Mouse (Mus musculus): Measurements from ENCODE around the gene Megf11. TPM values are rescaled to one million over a fixed set of nuclear protein-coding genes. Genes with fewer than 3 reads are reported as not detected.

The Megf11 gene
- polyA plus RNA-seq, 1 experiment from 2014 or later, result 12.5 TPM

DNA sequence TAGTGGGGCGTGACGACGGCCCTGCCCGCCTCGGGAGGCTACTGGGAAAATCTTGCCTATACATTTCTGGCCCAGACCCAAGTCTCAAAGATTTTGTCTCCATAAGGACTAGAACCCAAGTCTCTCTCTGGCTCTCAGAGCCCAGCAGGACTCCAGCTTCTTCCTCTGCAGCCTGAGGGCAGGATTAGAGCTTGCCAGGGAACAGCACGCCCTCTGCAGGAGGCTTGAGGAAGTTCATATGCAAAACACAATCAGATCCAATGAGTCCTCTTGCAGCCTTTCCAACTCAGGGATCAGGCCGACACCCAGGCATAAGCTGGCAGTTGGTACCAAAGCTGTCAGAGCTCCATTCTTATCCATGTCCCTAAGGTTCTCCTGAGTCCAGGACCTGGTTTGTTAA lies 122.6 kb downstream of the Megf11 start:
- no peak for ATAC-seq (ENCODE audit: low FRiP score, low read depth)
- WGBS, result 22% methylated on average over 7 of the region's 7 CpGs
- peaks cover 20% of the 10 kb centered on the region for H3K4me1 ChIP-seq
- H3K36me3 ChIP-seq, result no peaks in the 10 kb centered on the region
- no peak overlapping the region for H3K4me3 ChIP-seq
- H3K9ac ChIP-seq, result no peak overlapping the region
- no peaks in the 10 kb centered on the region for H3K27me3 ChIP-seq (replicated peaks)
- no peak overlapping the region for H3K4me2 ChIP-seq (replicated peaks)
- H3K27ac ChIP-seq, result no peak overlapping the region
- no peaks in the 10 kb centered on the region for H3K9me3 ChIP-seq

DNA sequence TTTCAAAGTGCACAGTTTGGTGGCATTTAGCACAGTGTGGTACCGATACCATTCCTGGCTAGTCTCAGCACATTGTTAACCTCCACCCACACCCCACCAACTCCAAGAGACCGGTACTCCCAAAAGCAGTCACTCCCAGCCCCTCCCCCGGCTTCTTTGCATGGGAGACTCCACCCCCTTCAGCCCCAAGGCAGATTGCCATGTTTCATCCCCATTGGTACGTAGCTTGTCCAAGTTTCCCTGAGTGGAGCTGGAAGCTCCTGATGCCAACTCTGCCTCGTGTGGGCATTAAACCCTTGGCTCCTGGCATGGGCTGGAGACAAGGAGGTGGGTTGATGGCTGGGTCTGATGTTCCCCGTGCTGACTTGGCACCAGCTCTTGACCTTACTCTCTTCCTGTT lies 129.4 kb downstream of the Megf11 start:
- ATAC-seq (ENCODE audit: low FRiP score, low read depth), result no peak
- Histone ChIP-seq H3K4me3 (no peak overlapping the region), H3K4me2 (replicated peaks) (no peak overlapping the region), H3K4me1 (no peaks in the 10 kb centered on the region), H3K9me3 (no peaks in the 10 kb centered on the region), H3K27ac (no peak overlapping the region), H3K36me3 (no peaks in the 10 kb centered on the region), H3K27me3 (replicated peaks) (no peaks in the 10 kb centered on the region), H3K9ac (no peak overlapping the region)
- 56% methylated on average over 6 of the region's 6 CpGs for WGBS

DNA sequence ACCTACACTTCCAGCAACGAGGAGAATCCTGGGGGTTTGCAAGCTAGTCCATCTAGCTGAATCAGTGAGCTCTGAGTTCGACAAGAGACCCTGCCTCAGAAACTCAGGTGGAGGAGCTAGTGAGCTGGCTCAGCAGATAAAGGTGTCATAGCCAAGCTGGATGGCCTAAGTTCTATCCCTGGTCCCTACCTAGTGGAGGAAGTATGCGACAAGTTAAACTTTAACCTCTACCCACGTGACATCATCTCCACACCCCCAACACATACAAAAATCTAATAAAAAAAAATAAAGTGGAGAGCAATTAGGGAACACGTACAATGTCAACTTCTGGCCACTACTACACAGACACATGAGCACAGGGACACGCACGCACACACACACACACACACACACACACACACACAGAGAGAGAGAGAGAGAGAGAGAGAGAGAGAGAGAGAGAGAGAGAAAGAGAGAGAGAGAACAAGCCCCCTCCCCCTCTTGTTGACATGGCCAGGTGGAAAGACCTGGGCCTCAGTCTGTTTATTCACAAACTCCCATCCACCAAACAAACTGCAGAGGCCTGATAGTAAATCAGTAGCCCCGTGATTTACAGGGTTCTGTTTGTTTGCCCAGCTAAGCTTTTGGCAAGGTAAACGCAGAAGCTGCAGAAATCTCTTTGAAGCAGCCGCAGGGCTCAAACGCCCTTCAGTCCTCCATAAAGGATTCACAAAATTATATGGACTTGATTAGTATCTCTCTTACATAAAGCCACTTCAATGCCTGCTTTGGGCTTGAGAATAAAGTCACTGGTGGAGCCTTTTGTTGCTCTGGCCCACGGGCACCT lies 134.7 kb downstream of the Megf11 start:
- H3K27me3 ChIP-seq (replicated peaks), result 0 out of 2 replicates have a peak, but pooled peaks cover 4% of the 10 kb centered on the region
- peaks cover 30% of the 10 kb centered on the region for H3K4me1 ChIP-seq
- H3K27ac ChIP-seq, result no peak overlapping the region
- no peak overlapping the region for H3K4me3 ChIP-seq
- H3K9me3 ChIP-seq, result no peaks in the 10 kb centered on the region
- WGBS, result 50% methylated on average over 12 of the region's 12 CpGs
- H3K36me3 ChIP-seq, result no peaks in the 10 kb centered on the region
- no peak for ATAC-seq (ENCODE audit: low FRiP score, low read depth)
- no peak overlapping the region for H3K4me2 ChIP-seq (replicated peaks)
- no peak overlapping the region for H3K9ac ChIP-seq

DNA sequence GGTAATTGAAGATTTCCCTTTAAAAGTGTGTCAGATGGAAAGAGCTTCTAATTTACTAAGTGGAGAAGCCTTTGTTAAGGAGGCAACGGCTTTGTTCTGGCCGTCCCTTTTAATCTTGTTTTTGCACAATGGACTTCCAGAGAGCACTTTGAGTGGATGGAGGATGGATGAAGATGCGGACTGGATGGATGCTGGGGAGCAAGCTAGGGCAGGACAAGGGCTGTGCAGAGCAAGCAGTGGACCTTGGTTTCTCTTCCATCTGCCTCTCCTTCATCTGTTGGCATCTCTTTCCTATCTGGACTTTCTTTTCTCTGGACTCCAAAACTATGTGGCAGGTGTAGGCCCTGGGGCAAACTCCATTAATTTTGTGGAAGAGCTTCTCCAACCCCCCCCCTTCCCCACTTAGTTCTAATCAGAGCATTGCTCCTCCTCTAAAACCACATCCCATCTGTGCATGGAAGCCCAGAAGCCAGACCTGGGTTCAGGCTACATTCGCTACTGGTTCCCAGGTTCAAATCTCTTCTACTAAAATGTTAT lies 135.4 kb downstream of the Megf11 start:
- H3K9me3 ChIP-seq, result no peaks in the 10 kb centered on the region
- H3K4me1 ChIP-seq, result peaks cover 30% of the 10 kb centered on the region
- H3K4me2 ChIP-seq (replicated peaks), result no peak overlapping the region
- WGBS, result 45% methylated on average over 4 of the region's 4 CpGs
- H3K4me3 ChIP-seq, result no peak overlapping the region
- no peak overlapping the region for H3K27ac ChIP-seq
- H3K27me3 ChIP-seq (replicated peaks), result 0 out of 2 replicates have a peak, but pooled peaks cover 4% of the 10 kb centered on the region
- no peak overlapping the region for H3K9ac ChIP-seq
- ATAC-seq (ENCODE audit: low FRiP score, low read depth), result no peak
- no peaks in the 10 kb centered on the region for H3K36me3 ChIP-seq

DNA sequence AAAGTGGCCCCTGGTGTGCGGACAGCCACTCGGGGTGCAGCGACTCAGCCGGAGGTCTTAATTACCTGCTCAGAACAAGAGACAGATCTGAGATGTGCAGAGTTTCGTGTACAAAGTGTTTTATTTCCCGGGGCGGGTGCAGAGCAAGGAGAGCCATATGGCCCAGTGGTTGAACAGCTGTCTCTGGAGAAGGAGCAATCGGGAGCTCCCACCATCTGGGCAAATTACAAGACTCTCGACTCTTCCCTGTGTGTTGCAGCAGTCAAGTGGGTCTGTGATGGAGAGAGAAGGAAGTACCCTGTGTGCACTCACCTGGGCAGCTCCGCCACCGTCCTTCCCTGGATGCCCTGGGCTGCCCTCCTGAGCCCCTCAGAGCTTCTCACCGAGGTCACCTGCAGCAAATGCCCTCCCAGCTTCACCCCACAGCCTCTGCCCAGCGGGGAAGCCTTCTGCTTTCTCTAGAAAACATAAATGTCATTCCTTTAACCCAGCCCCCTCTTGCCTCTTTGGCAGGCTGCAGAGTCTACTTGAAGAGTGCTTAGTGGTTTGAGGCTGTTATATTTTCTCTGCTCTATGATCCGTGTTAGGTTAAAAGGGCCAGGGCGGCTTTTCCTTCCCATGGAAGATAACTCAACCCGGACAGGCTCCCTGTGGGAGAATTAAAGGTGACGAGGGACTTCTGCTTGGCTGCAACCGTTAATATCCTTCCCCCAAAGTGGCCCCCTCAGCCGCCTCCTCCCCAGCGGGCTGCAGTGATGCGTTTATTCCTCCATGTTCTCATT lies 138.0 kb downstream of the Megf11 start:
- H3K4me3 ChIP-seq, result no peak overlapping the region
- H3K27me3 ChIP-seq (replicated peaks), result 0 out of 2 replicates have a peak, but pooled peaks cover 4% of the 10 kb centered on the region
- no peaks in the 10 kb centered on the region for H3K36me3 ChIP-seq
- no peak overlapping the region for H3K9ac ChIP-seq
- H3K27ac ChIP-seq, result 0 out of 2 replicates have a peak overlapping the region, but pooled peaks have one; percentile 18
- no peak overlapping the region; the same call in 1 of the 2 replicates for H3K4me2 ChIP-seq (replicated peaks)
- peaks cover 30% of the 10 kb centered on the region for H3K4me1 ChIP-seq
- no peaks in the 10 kb centered on the region for H3K9me3 ChIP-seq
- ATAC-seq (ENCODE audit: low FRiP score, low read depth), result no peak
- WGBS, result 44% methylated on average over 21 of the region's 21 CpGs

DNA sequence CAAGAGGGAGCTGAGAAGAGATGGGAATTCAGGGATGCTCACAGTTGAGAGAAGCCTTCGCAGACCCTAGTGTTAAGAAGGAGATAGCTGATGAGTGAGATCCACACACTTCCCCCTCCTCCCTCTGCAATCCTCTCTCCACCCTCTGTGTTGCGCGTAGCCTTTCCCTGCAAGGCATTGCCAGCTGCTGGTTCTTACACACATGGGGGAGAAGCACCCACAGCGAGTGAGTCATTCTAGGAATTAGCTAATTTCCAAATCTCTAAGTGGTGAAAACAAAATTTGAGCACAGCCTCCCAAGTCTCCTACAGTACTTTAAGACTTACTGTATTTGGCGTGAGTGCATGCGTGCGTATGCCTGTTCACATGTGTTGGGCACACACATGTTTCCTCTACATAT lies 142.6 kb downstream of the Megf11 start:
- no peaks in the 10 kb centered on the region for H3K9me3 ChIP-seq
- H3K4me3 ChIP-seq, result no peak overlapping the region
- no peaks in the 10 kb centered on the region; the same call in 1 of the 2 replicates for H3K27me3 ChIP-seq (replicated peaks)
- H3K4me2 ChIP-seq (replicated peaks), result no peak overlapping the region
- no peak for ATAC-seq (ENCODE audit: low FRiP score, low read depth)
- H3K4me1 ChIP-seq, result peaks cover 26% of the 10 kb centered on the region
- H3K9ac ChIP-seq, result no peak overlapping the region
- WGBS, result 91% methylated on average over 7 of the region's 7 CpGs
- no peaks in the 10 kb centered on the region for H3K36me3 ChIP-seq
- no peak overlapping the region for H3K27ac ChIP-seq

DNA sequence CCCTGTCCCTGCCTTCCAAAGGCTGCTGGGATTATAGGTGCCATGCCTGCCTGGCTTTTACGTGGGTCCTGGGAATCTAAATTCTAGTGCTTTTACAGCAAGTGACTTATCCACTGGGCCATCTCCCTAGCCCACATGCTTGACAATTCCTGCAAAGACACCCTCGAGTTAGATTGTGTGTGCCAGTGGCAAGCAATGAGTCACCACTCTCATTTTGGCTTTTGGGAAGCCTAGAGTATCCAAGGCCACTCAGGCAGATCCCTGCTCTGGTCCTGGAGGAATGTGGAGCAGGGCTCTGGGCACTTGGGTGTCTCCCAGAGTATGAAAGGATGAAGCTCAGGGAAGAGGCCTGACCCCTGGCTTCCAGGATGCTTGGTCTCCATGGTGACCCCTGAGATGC lies 143.2 kb downstream of the Megf11 start:
- Histone ChIP-seq H3K9ac (no peak overlapping the region), H3K27ac (no peak overlapping the region), H3K4me2 (replicated peaks) (no peak overlapping the region), H3K4me3 (no peak overlapping the region), H3K4me1 (peaks cover 24% of the 10 kb centered on the region), H3K27me3 (replicated peaks) (no peaks in the 10 kb centered on the region; the same call in 1 of the 2 replicates), H3K36me3 (no peaks in the 10 kb centered on the region), H3K9me3 (no peaks in the 10 kb centered on the region)
- whole genome bisulfite sequencing, result 81% methylated on average over 2 of the region's 2 CpGs
- ATAC-seq (ENCODE audit: low FRiP score, low read depth), result no peak

GRCm38 (mm10) chr9:64531935-64532334 lies 146.5 kb downstream of the Megf11 start:
- Histone ChIP-seq H3K27me3 (replicated peaks) (no peaks in the 10 kb centered on the region; the same call in 1 of the 2 replicates), H3K36me3 (no peaks in the 10 kb centered on the region), H3K9ac (no peak overlapping the region), H3K9me3 (no peaks in the 10 kb centered on the region), H3K4me1 (peaks cover 21% of the 10 kb centered on the region), H3K4me2 (replicated peaks) (no peak overlapping the region), H3K4me3 (no peak overlapping the region), H3K27ac (no peak overlapping the region)
- ATAC-seq (ENCODE audit: low FRiP score, low read depth), result no peak
- WGBS, result 78% methylated on average over 3 of the region's 3 CpGs

DNA sequence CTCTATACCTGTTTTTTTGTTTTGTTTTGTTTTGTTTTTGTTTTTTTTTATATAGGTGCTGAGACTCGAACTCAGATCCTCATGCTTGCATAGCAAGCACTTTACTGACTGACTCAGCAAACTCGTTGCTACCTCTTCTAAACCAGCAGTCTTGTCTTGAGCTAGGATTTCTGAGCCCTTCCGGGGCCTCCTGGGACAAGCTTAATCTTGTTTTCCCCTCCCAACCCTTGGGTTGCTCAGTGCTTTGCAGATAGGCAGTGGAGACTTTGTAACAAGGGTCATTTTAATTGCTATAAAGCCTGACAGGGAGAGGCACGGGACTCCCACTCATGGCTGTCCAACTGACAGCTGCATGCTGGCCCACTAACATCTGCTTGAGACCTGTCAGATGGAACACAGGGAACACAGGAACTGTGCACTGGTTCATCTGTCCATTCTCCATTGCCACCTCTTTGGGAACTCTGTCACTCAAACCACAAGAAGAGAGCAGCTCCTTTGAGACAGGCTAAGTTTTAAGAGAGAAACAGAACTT lies 147.4 kb downstream of the Megf11 start:
- Histone ChIP-seq H3K9me3 (no peaks in the 10 kb centered on the region), H3K9ac (no peak overlapping the region), H3K27ac (no peak overlapping the region), H3K4me2 (replicated peaks) (no peak overlapping the region), H3K36me3 (no peaks in the 10 kb centered on the region), H3K27me3 (replicated peaks) (no peaks in the 10 kb centered on the region; the same call in 1 of the 2 replicates), H3K4me3 (no peak overlapping the region), H3K4me1 (peaks cover 21% of the 10 kb centered on the region)
- 73% methylated on average over 4 of the region's 4 CpGs for WGBS
- ATAC-seq (ENCODE audit: low FRiP score, low read depth), result no peak

DNA sequence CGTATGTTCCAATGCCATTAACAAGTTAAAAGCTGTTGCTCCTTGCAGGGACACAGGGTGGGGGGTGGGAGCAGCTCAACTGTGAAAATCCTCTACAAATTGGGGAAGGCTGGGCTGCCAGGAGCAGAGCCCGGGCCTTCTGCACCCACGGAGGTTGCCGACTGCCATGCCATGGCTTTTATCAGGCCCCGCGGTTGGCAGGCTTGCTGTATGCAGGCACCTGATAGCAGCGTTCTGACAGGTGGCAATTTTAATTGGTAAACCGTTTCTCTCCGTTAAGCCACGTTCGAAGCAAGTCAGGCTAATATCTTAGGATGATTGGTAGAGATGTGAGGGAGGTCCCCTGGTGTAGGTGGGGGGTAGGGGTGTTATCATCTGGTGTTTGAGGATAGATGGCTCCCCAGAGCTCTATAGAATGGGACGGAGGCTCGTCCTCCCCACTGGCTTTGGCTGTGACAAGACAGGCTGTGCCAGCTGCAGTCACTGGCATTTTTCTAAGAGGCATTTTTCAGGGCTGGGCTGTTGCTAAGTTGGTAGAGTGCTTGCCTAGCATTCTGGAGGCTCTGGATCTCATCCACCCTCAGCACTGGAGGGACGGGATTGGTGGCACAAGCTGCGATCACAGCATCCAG lies 148.2 kb downstream of the Megf11 start:
- Histone ChIP-seq H3K4me1 (peaks cover 20% of the 10 kb centered on the region), H3K27me3 (replicated peaks) (no peaks in the 10 kb centered on the region; the same call in 1 of the 2 replicates), H3K9me3 (no peaks in the 10 kb centered on the region), H3K4me2 (replicated peaks) (no peak overlapping the region), H3K27ac (no peak overlapping the region), H3K9ac (no peak overlapping the region), H3K36me3 (no peaks in the 10 kb centered on the region), H3K4me3 (no peak overlapping the region)
- no peak for ATAC-seq (ENCODE audit: low FRiP score, low read depth)
- WGBS, result 39% methylated on average over 15 of the region's 15 CpGs

- Histone ChIP-seq H3K36me3 (no peaks in the 10 kb centered on the region), H3K9me3 (no peaks in the 10 kb centered on the region), H3K9ac (no peak overlapping the region), H3K27me3 (replicated peaks) (no peaks in the 10 kb centered on the region; the same call in 1 of the 2 replicates), H3K4me2 (replicated peaks) (no peak overlapping the region), H3K4me3 (no peak overlapping the region), H3K27ac (no peak overlapping the region), H3K4me1 (peaks cover 13% of the 10 kb centered on the region)
- ATAC-seq (ENCODE audit: low FRiP score, low read depth), result no peak
- 81% methylated on average over 6 of the region's 6 CpGs for WGBS
Observed at GRCm38 (mm10) chr9:64534313-64534712, 148.9 kb downstream of the Megf11 start.

All from neural tube, embryonic 12.5 days (tissue).